Mouse (Mus musculus): Measurements from ENCODE around the gene S100a2.

DNA sequence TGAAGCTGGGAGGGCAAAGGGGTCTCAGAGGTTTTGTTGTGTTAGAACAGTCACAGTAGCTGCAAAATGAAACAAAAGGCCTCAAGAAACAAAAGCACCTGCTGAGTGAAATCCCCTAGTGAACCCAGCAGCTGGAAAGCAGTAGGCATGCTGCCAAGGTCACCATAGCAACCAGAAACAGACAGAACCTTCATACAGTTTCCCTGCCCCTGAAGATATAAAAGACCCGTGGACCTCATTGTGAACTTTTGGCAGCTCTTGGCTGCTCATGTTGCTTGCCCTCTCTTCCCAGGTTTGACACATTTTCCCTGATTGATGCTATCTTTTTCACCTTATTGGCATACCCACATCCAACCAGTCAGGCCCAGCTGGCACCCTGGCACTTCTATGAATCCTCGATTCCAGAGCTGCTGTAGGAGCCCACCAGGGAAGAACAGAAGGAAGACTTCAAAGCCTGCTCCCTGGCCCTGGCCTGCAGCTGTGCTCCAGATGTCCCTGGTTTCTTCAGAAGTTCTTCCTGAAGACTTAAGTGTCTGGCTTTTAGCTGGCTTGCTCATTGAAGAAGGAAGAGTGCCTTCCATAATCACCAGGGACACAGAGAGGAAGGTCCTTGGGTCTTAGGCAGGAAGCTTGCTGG is 33.5 kb downstream of the S100a2 start:
- TF ChIP-seq CTCF (IDR thresholded peaks at IDR 0.05; ENCODE audit: low read depth, low read length) (no peak), POLR2A (IDR thresholded peaks at IDR 0.05; ENCODE audit: insufficient read depth, low read length) (no peak)

Measured in ES-Bruce4 (cell line).